Mouse (Mus musculus) stomach, postnatal 0 days (tissue): ENCODE results near the gene Fzd9. TPM values are rescaled to one million over a fixed set of nuclear protein-coding genes. Genes with fewer than 3 reads are reported as not detected.
A peak's percentile ranks its signal among the peaks of the same experiment; 100 is the strongest.

ENCODE experiments used
- ATAC-seq: fragments of 200-750 bp; cut with Nextera tagmentation; 2 replicates; pipeline ENCODE4 v1.8.0; 2017; ENCODE audit not compliant: low FRiP score, low TSS enrichment
- DNase-seq: peaks from one replicate; pipeline ENCODE4 v3.0.0-alpha.2; 2016; ENCODE audit warnings: low spot score
- H3K27ac ChIP-seq: fragments of 300-500 bp; sonication (generic); replicated peaks from 2 replicates; pipeline ENCODE4 v1.5.1; 2014; ENCODE audit warnings: mild to moderate bottlenecking, control low read depth
- H3K27me3 ChIP-seq: fragments of 300-500 bp; sonication (generic); 2 replicates; pipeline ENCODE4 v1.6.1; 2014; ENCODE audit warnings: low read length; ENCODE audit not compliant: control insufficient read depth, insufficient read depth
- H3K36me3 ChIP-seq: fragments of 300-500 bp; sonication (generic); 2 replicates; pipeline ENCODE4 v1.6.1; 2014; ENCODE audit warnings: low read length, mixed read lengths; ENCODE audit not compliant: control insufficient read depth, insufficient read depth
- H3K4me1 ChIP-seq: fragments of 300-500 bp; sonication (generic); replicated peaks from 2 replicates; pipeline ENCODE4 v1.6.1; 2014; ENCODE audit warnings: antibody characterized with exemption; ENCODE audit not compliant: control insufficient read depth, insufficient read depth
- H3K4me2 ChIP-seq: fragments of 300-500 bp; sonication (generic); replicated peaks from 2 replicates; pipeline ENCODE4 v1.6.1; 2014; ENCODE audit warnings: low read depth, mild to moderate bottlenecking, control low read depth, moderate library complexity
- H3K4me3 ChIP-seq: fragments of 300-500 bp; sonication (generic); 2 replicates; pipeline ENCODE4 v1.5.1; 2014; ENCODE audit warnings: low read depth, low read length, control low read depth
- H3K9ac ChIP-seq: fragments of 300-500 bp; sonication (generic); 2 replicates; pipeline ENCODE4 v1.6.1; 2014; ENCODE audit warnings: mild to moderate bottlenecking, low read length, control low read depth, mixed read lengths
- H3K9me3 ChIP-seq: fragments of 300-500 bp; sonication (generic); 2 replicates; pipeline ENCODE4 v1.6.1; 2016; ENCODE audit warnings: low read length; ENCODE audit not compliant: control insufficient read depth
- CTCF ChIP-seq: IDR thresholded peaks from 2 replicates; pipeline ENCODE4 v1.5.1; 2016; ENCODE audit warnings: antibody characterized with exemption, low read depth, mild to moderate bottlenecking, moderate library complexity
- EP300 ChIP-seq: optimal IDR thresholded peaks from 2 replicates; pipeline ENCODE3; 2016; ENCODE audit warnings: antibody characterized with exemption
- WGBS: fragments of 180-500 bp; shearing (Covaris S2); extraction: QIAGEN DNeasy Blood & Tissue Kit; methylation state at CpG from one replicate; pipeline ENCODE4 v1.1.7; 2014; 5-methylcytosine and 5-hydroxymethylcytosine counted together
- polyA plus RNA-seq: library from polyadenylated mRNA; unstranded; fragments of >200 nt; fragmentation: Nextera tagmentation; extraction: Ambion mirVana; gene quantifications from 2 replicates; pipeline ENCODE4 v1.2.1, GENCODE M21; 2015

The Fzd9 gene
- polyA plus RNA-seq, 1 experiment from 2014 or later, result 0.42 TPM

- no peaks in the 10 kb centered on the region; the same call in 1 of the 2 replicates for H3K4me1 ChIP-seq
- DNase-seq (no peak), ATAC-seq (no peak)
- no peak overlapping the region for H3K4me3 ChIP-seq
- no peak overlapping the region for H3K9ac ChIP-seq
- H3K9me3 ChIP-seq, result no peaks in the 10 kb centered on the region
- no peak overlapping the region for H3K27ac ChIP-seq
- H3K27me3 ChIP-seq, result no peaks in the 10 kb centered on the region
- H3K36me3 ChIP-seq, result no peaks in the 10 kb centered on the region
- WGBS, result 71% methylated on average over 8 of the region's 8 CpGs
- TF ChIP-seq EP300, result no peak
- no peak for TF ChIP-seq CTCF
- no peak overlapping the region for H3K4me2 ChIP-seq
Measured at GRCm38 (mm10) chr5:135269451-135269850, 18.4 kb upstream of the Fzd9 start.

GRCm38 (mm10) chr5:135264548-135264947, 13.5 kb upstream of the Fzd9 start:
- H3K9ac ChIP-seq, result no peak overlapping the region
- peak overlapping the region; percentile 37; the same call in 1 of the 2 replicates for H3K4me2 ChIP-seq
- ATAC-seq, result peak; percentile 65; the same call in 1 of the 2 replicates
- no peaks in the 10 kb centered on the region for H3K27me3 ChIP-seq
- DNase-seq, result no peak
- H3K36me3 ChIP-seq, result no peaks in the 10 kb centered on the region
- H3K9me3 ChIP-seq, result no peaks in the 10 kb centered on the region
- TF ChIP-seq EP300 (no peak), CTCF (no peak)
- H3K27ac ChIP-seq, result 0 out of 2 replicates have a peak overlapping the region, but pooled peaks have one; percentile 40
- H3K4me1 ChIP-seq, result peaks cover 6% of the 10 kb centered on the region; the same call in 1 of the 2 replicates
- H3K4me3 ChIP-seq, result no peak overlapping the region
- 48% methylated on average over 9 of the region's 9 CpGs for WGBS

GRCm38 (mm10) chr5:135263866-135264503, 13.0 kb upstream of the Fzd9 start:
- no peaks in the 10 kb centered on the region for H3K36me3 ChIP-seq
- peak overlapping the region; percentile 37 for H3K4me2 ChIP-seq
- no peak for TF ChIP-seq EP300
- no peak for TF ChIP-seq CTCF
- H3K27me3 ChIP-seq, result no peaks in the 10 kb centered on the region
- ATAC-seq, result peak; percentile 83
- no peak overlapping the region for H3K4me3 ChIP-seq
- peak overlapping the region; percentile 38; the same call in 1 of the 2 replicates for H3K9ac ChIP-seq
- peaks cover 6% of the 10 kb centered on the region; the same call in 1 of the 2 replicates for H3K4me1 ChIP-seq
- 15% methylated on average over 16 of the region's 17 CpGs for WGBS
- H3K27ac ChIP-seq, result peak overlapping the region; percentile 40; the same call in 1 of the 2 replicates
- no peaks in the 10 kb centered on the region for H3K9me3 ChIP-seq
- DNase-seq, result peak; percentile 53

GRCm38 (mm10) chr5:135258280-135259150, 7.5 kb upstream of the Fzd9 start:
- Histone ChIP-seq H3K4me1 (no peaks in the 10 kb centered on the region; the same call in 1 of the 2 replicates), H3K9ac (peak overlapping the region; percentile 67), H3K27ac (peak overlapping the region; percentile 69), H3K4me2 (peak overlapping the region; percentile 46), H3K27me3 (no peaks in the 10 kb centered on the region), H3K9me3 (no peaks in the 10 kb centered on the region), H3K36me3 (no peaks in the 10 kb centered on the region), H3K4me3 (peak overlapping the region; percentile 33)
- 18% methylated on average over 30 of the region's 30 CpGs for WGBS
- TF ChIP-seq EP300 (no peak), CTCF (no peak)
- DNase-seq (peak; percentile 31), ATAC-seq (no peak)

- DNase-seq (no peak), ATAC-seq (no peak)
- H3K27ac ChIP-seq, result no peak overlapping the region
- no peak overlapping the region for H3K4me3 ChIP-seq
- H3K36me3 ChIP-seq, result no peaks in the 10 kb centered on the region
- H3K27me3 ChIP-seq, result no peaks in the 10 kb centered on the region
- no peaks in the 10 kb centered on the region for H3K9me3 ChIP-seq
- no peaks in the 10 kb centered on the region; the same call in 1 of the 2 replicates for H3K4me1 ChIP-seq
- 85% methylated on average over 12 of the region's 12 CpGs for WGBS
- TF ChIP-seq CTCF (peak; percentile 27), EP300 (no peak)
- H3K9ac ChIP-seq, result no peak overlapping the region
- H3K4me2 ChIP-seq, result no peak overlapping the region
Measured at GRCm38 (mm10) chr5:135257559-135257958, 6.5 kb upstream of the Fzd9 start.
